Mouse (Mus musculus): Measurements from ENCODE around the gene Ptges3.

- TF ChIP-seq CTCF (IDR thresholded peaks at IDR 0.05; ENCODE audit: insufficient read depth, low read depth, low read length) = no peak
- no peak for TF ChIP-seq POLR2A (IDR thresholded peaks at IDR 0.05; ENCODE audit: insufficient read depth, low read depth, low read length)
Observed at GRCm38 (mm10) chr10:128030860-128031259, 27.9 kb upstream of the Ptges3 start.
